In the genomic region with DNA sequence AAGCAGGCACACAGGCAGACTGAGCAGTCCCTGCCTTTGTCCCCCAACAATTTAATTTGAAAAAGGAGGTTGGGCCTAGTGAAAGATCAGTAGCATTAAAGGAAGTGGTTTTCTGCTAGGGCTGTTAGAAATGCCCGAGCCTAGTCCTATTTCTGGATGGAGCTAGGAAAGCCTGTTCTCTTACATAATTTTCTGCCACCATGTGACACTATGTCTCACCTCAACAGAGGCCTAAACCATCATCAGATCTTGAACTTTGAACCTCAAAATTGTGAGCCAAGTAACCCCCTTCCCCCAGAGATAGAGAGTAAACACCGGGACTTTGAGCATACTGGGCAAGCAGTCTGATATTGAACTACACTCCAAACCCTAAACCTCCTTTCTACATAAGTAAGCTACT, we compare ENCODE assay signal across 20 mouse cellular contexts. TPM values are rescaled to one million over a fixed set of nuclear protein-coding genes. Genes with fewer than 3 reads are reported as not detected.
DNase-seq lines count a peak whose midpoint lies in the region; ATAC-seq and TF ChIP-seq lines count a peak whose summit lies in the region.
"Had no signal": no experiment of that assay in that cellular context is flagged by ENCODE, and none has a peak within 500 bp of the region (broad histone marks: within the 10 kb centered on the region; RNA-seq: fewer than 3 reads in every experiment).

No protein-coding gene starts in this region.

- H3K9ac ChIP-seq in kidney, embryonic 14.5 days (ENCODE audit: low read depth, low read length): no peak overlapping the region
- no peak overlapping the region for H3K9ac ChIP-seq in liver, embryonic 13.5 days
- H3K9ac ChIP-seq: heart, embryonic 13.5 days; hindbrain, embryonic 13.5 days; intestine, embryonic 15.5 days; limb, embryonic 15.5 days had no signal

- no peak for TF ChIP-seq POLR2A in spleen, adult 2 months (IDR thresholded peaks at IDR 0.05; ENCODE audit: low read depth, low read length)

- DNase-seq in kidney, adult 11 months: peak; percentile 43
- no peak for DNase-seq in spleen, adult 2 months (ENCODE audit: low read depth in 1 of 2, low spot score in 2 of 2)
- DNase-seq in spleen, postnatal 10 days (ENCODE audit: low spot score in 2 of 2): no peak
- no peak for DNase-seq in liver, embryonic 13.5 days
- DNase-seq in splenic B cell, adult 2 months (ENCODE audit: low read depth, low spot score): peak; percentile 39
- no peak for DNase-seq in left cerebral cortex, postnatal 14 days (ENCODE audit: low spot score in 2 of 2)
- DNase-seq in gastrocnemius, adult 8-10 months (ENCODE audit: low spot score in 2 of 2): no peak
- DNase-seq: adrenal gland, postnatal 36 days; cerebellum, adult 2 months; midbrain, embryonic 14.5 days; right cerebral cortex, postnatal 14 days had no signal

- ATAC-seq in kidney, embryonic 14.5 days (ENCODE audit: low FRiP score, low TSS enrichment): no peak
- ATAC-seq in liver, embryonic 13.5 days (ENCODE audit: low read depth): no peak
- ATAC-seq: intestine, embryonic 15.5 days; lung, postnatal 0 days had no signal

- no peaks in the 10 kb centered on the region for H3K9me3 ChIP-seq in kidney, embryonic 14.5 days (ENCODE audit: control insufficient read depth, low read length)
- H3K9me3 ChIP-seq in liver, embryonic 13.5 days (replicated peaks): no peaks in the 10 kb centered on the region
- H3K9me3 ChIP-seq: forebrain, embryonic 10.5 days; heart, embryonic 13.5 days; hindbrain, embryonic 13.5 days; intestine, embryonic 15.5 days; limb, embryonic 15.5 days had no signal

- intact Hi-C loops in left cerebral cortex, postnatal 14 days (cut with DNase I): loop anchor here (5.0 kb wide), 1 partner anchor 49 kb away; the partner anchor contains the start of gene Gpx7

- no peak overlapping the region for H3K4me3 ChIP-seq in kidney, embryonic 14.5 days (ENCODE audit: low read length)
- no peak overlapping the region for H3K4me3 ChIP-seq in spleen, adult 2 months (ENCODE audit: extremely low read depth, insufficient read depth, insufficient read length)
- no peak overlapping the region for H3K4me3 ChIP-seq in liver, embryonic 13.5 days (replicated peaks)
- H3K4me3 ChIP-seq: forebrain, embryonic 10.5 days; heart, embryonic 13.5 days; hindbrain, embryonic 13.5 days; intestine, embryonic 15.5 days; limb, embryonic 15.5 days; myocyte had no signal

- no peak for TF ChIP-seq CTCF in spleen, adult 2 months (IDR thresholded peaks at IDR 0.05; ENCODE audit: extremely low read depth, insufficient read depth, insufficient read length, insufficient replicate concordance)

- peaks cover 7% of the 10 kb centered on the region for H3K4me1 ChIP-seq in kidney, embryonic 14.5 days (ENCODE audit: control insufficient read depth, insufficient read depth, low read length)
- peaks cover 18% of the 10 kb centered on the region; the same call in 1 of the 2 replicates for H3K4me1 ChIP-seq in spleen, adult 2 months (ENCODE audit: control insufficient read depth, insufficient read depth, insufficient read length)
- H3K4me1 ChIP-seq in liver, embryonic 13.5 days (replicated peaks): peaks cover 31% of the 10 kb centered on the region

- H3K4me2 ChIP-seq in kidney, embryonic 14.5 days (replicated peaks; ENCODE audit: low read depth, low read length): no peak overlapping the region
- H3K4me2 ChIP-seq in liver, embryonic 13.5 days: no peak overlapping the region
- H3K4me2 ChIP-seq: heart, embryonic 13.5 days; hindbrain, embryonic 13.5 days; intestine, embryonic 15.5 days; limb, embryonic 15.5 days had no signal

- no peaks in the 10 kb centered on the region for H3K27me3 ChIP-seq in kidney, embryonic 14.5 days (ENCODE audit: control insufficient read depth, insufficient read depth, low read length)
- H3K27me3 ChIP-seq in spleen, adult 2 months (ENCODE audit: control insufficient read depth, insufficient read depth, low read length): no peaks in the 10 kb centered on the region
- H3K27me3 ChIP-seq in liver, embryonic 13.5 days: 0 out of 2 replicates have a peak, but pooled peaks cover 1% of the 10 kb centered on the region
- no peaks in the 10 kb centered on the region for H3K27me3 ChIP-seq in splenic B cell, adult 2 months (ENCODE audit: control insufficient read depth, insufficient read depth, low read length, poor library complexity, severe bottlenecking)
- H3K27me3 ChIP-seq: CH12.LX; heart, embryonic 13.5 days; hindbrain, embryonic 13.5 days; intestine, embryonic 15.5 days; limb, embryonic 15.5 days had no signal

- H3K27ac ChIP-seq in kidney, embryonic 14.5 days (ENCODE audit: low read depth, low read length): no peak overlapping the region
- peak overlapping the region; percentile 67 for H3K27ac ChIP-seq in spleen, adult 2 months (ENCODE audit: insufficient read depth, low read length)
- peak overlapping the region; percentile 64 for H3K27ac ChIP-seq in liver, embryonic 13.5 days
- H3K27ac ChIP-seq: forebrain, embryonic 10.5 days; heart, embryonic 13.5 days; hindbrain, embryonic 13.5 days; intestine, embryonic 15.5 days; limb, embryonic 15.5 days had no signal

- H3K36me3 ChIP-seq in kidney, embryonic 14.5 days (ENCODE audit: control insufficient read depth, insufficient read depth, low read length): no peaks in the 10 kb centered on the region
- H3K36me3 ChIP-seq in spleen, adult 2 months (ENCODE audit: control insufficient read depth, insufficient read depth, low read length): no peaks in the 10 kb centered on the region
- H3K36me3 ChIP-seq in liver, embryonic 13.5 days: no peaks in the 10 kb centered on the region
- no peaks in the 10 kb centered on the region for H3K36me3 ChIP-seq in splenic B cell, adult 2 months (ENCODE audit: control insufficient read depth, insufficient read depth, low read length, poor library complexity, severe bottlenecking)
- H3K36me3 ChIP-seq: forebrain, embryonic 10.5 days; heart, embryonic 13.5 days; hindbrain, embryonic 13.5 days; intestine, embryonic 15.5 days; limb, embryonic 15.5 days had no signal

- 82% methylated on average over 2 of the region's 2 CpGs for WGBS in kidney, embryonic 14.5 days
- 27% methylated on average over 2 of the region's 2 CpGs for WGBS in spleen, adult 2 months
- 43% methylated on average over 2 of the region's 2 CpGs for WGBS in liver, embryonic 13.5 days (ENCODE audit: insufficient replicate concordance)

RNA-seq across cellular contexts. Expression of gene Tut4, which starts 3.2 kb away (rescaled TPM):
- polyA plus RNA-seq in kidney, embryonic 14.5 days (2014; fragmentation: Nextera tagmentation; extraction: Ambion mirVana): 88.8 and 102 TPM in 2 replicates
- polyA plus RNA-seq in spleen, adult 2 months (2012; rRNA removed): 76.3 and 87.6 TPM in 2 replicates
- 19.2 and 23.1 TPM in 2 replicates for polyA plus RNA-seq in liver, embryonic 13.5 days (2015; fragmentation: Nextera tagmentation; extraction: Ambion mirVana)
- total RNA-seq in left cerebral cortex, postnatal 14 days (2021): 10 to 100 TPM; 33.3 to 41.0 TPM
- total RNA-seq in gastrocnemius, adult 8-10 months (2022): 10 to 100 TPM; 16.8 to 33.6 (median 19.6) TPM

RNA-seq across cellular contexts. Expression of gene Gpx7, which starts 49.3 kb away (rescaled TPM):
- 52.1 and 56.2 TPM in 2 replicates for polyA plus RNA-seq in kidney, embryonic 14.5 days (2014; fragmentation: Nextera tagmentation; extraction: Ambion mirVana)
- polyA plus RNA-seq in spleen, adult 2 months (2012; rRNA removed): 2.7 and 2.9 TPM in 2 replicates
- 10.4 and 12.4 TPM in 2 replicates for polyA plus RNA-seq in liver, embryonic 13.5 days (2015; fragmentation: Nextera tagmentation; extraction: Ambion mirVana)
- total RNA-seq in left cerebral cortex, postnatal 14 days (2021): 10 to 100 TPM in 1 of 2 experiments, 1 to 10 TPM in 1; 9.4 to 10.1 TPM
- total RNA-seq in gastrocnemius, adult 8-10 months (2022): 10 to 100 TPM in 1 of 4 experiments, 1 to 10 TPM in 3; 5.0 to 11.8 (median 5.7) TPM
- total RNA-seq: CH12.LX had no signal

Comparison
In these comparisons a context has a peak if more than half of its experiments do, and no peak if none do; other contexts are left out.
1. DNase-seq: peak in kidney, adult 11 months (single experiment) and splenic B cell, adult 2 months (single experiment); none in spleen, adult 2 months (0 of 2), spleen, postnatal 10 days (0 of 2), liver, embryonic 13.5 days (single experiment), left cerebral cortex, postnatal 14 days (0 of 2) and gastrocnemius, adult 8-10 months (0 of 2).